In the genomic region with DNA sequence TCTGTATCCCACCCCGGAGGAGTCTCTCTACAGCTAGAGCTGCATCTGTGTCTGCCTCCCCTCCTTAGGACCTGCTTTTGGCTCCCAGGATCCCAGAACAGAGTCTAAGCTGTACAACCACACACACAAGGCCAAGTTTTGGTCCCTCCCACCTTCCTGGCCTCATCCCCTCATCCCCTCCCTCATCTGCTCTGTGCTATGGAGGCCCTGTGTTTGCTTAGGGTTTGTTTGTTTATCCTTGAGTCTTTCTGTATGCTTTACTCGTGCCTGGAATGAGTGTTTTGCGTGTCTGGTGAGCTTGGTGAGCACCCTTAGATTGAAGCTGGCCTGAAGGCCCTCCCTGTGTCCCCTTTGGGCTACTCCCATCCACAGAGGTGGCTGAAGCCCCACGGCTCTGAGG, we compare ENCODE assay signal across 29 mouse cellular contexts. TPM values are rescaled to one million over a fixed set of nuclear protein-coding genes. Genes with fewer than 3 reads are reported as not detected.
DNase-seq lines count a peak whose midpoint lies in the region; ATAC-seq and TF ChIP-seq lines count a peak whose summit lies in the region.
"Had no signal": no experiment of that assay in that cellular context is flagged by ENCODE, and none has a peak within 500 bp of the region (broad histone marks: within the 10 kb centered on the region; RNA-seq: fewer than 3 reads in every experiment).

No protein-coding gene starts in this region.

- H3K27me3 ChIP-seq in lung, embryonic 14.5 days (ENCODE audit: insufficient read depth, low read length): peaks cover 19% of the 10 kb centered on the region
- peaks cover 26% of the 10 kb centered on the region for H3K27me3 ChIP-seq in embryonic facial prominence, embryonic 15.5 days
- peaks cover 10% of the 10 kb centered on the region; the same call in 1 of the 2 replicates for H3K27me3 ChIP-seq in intestine, embryonic 16.5 days (replicated peaks; ENCODE audit: control insufficient read depth, insufficient read depth, low read length)
- no peaks in the 10 kb centered on the region for H3K27me3 ChIP-seq in stomach, embryonic 14.5 days (ENCODE audit: control insufficient read depth, insufficient read depth, low read length)

- H3K4me2 ChIP-seq in lung, embryonic 14.5 days: no peak overlapping the region
- H3K4me2 ChIP-seq in embryonic facial prominence, embryonic 15.5 days (replicated peaks): no peak overlapping the region
- H3K4me2 ChIP-seq in intestine, embryonic 16.5 days (ENCODE audit: low read depth, low read length): no peak overlapping the region
- H3K4me2 ChIP-seq in stomach, embryonic 14.5 days (replicated peaks; ENCODE audit: low read depth, low read length): no peak overlapping the region
- H3K4me2 ChIP-seq: heart, embryonic 12.5 days; hindbrain, embryonic 13.5 days; liver, embryonic 13.5 days had no signal

- no peak overlapping the region for H3K4me3 ChIP-seq in lung, embryonic 14.5 days (ENCODE audit: low read depth, low read length)
- H3K4me3 ChIP-seq in lung, adult 2 months (replicated peaks; ENCODE audit: extremely low read depth, low read depth, low read length): no peak overlapping the region
- no peak overlapping the region for H3K4me3 ChIP-seq in embryonic facial prominence, embryonic 15.5 days (replicated peaks)
- no peak overlapping the region for H3K4me3 ChIP-seq in intestine, embryonic 16.5 days (ENCODE audit: low read length)
- H3K4me3 ChIP-seq in stomach, embryonic 14.5 days (ENCODE audit: low read depth, low read length): no peak overlapping the region
- H3K4me3 ChIP-seq: heart, adult 2 months; heart, embryonic 12.5 days; hindbrain, embryonic 13.5 days; liver, embryonic 13.5 days; megakaryocyte, embryonic 14.5 days had no signal

- no peak for TF ChIP-seq POLR2A in lung, adult 2 months (IDR thresholded peaks at IDR 0.05; ENCODE audit: borderline replicate concordance, extremely low read depth, low read depth, low read length)

- 0 out of 2 replicates have a peak overlapping the region, but pooled peaks have one; percentile 52 for H3K27ac ChIP-seq in lung, embryonic 14.5 days (ENCODE audit: low read depth)
- H3K27ac ChIP-seq in embryonic facial prominence, embryonic 15.5 days (replicated peaks): no peak overlapping the region
- H3K27ac ChIP-seq in intestine, embryonic 16.5 days (ENCODE audit: low read length): no peak overlapping the region
- H3K27ac ChIP-seq in stomach, embryonic 14.5 days (ENCODE audit: low read length): no peak overlapping the region
- H3K27ac ChIP-seq: heart, adult 2 months; hindbrain, embryonic 13.5 days; kidney, postnatal 0 days; liver, embryonic 13.5 days had no signal

- peak; percentile 35; the same call in 1 of the 2 replicates for ATAC-seq in lung, embryonic 14.5 days (ENCODE audit: insufficient read depth)
- 0 out of 2 replicates have a peak, but pooled peaks have one; percentile 36 for ATAC-seq in embryonic facial prominence, embryonic 15.5 days (ENCODE audit: insufficient number of reproducible peaks, low FRiP score, low TSS enrichment, low read depth)
- peak; percentile 59 for ATAC-seq in intestine, embryonic 16.5 days
- peak; percentile 54; the same call in 1 of the 2 replicates for ATAC-seq in stomach, embryonic 14.5 days (ENCODE audit: insufficient number of reproducible peaks, insufficient read depth, low FRiP score, low read depth)
- ATAC-seq: CD4-positive, CD25-positive, alpha-beta regulatory T cell, adult 4 months; forebrain, embryonic 14.5 days had no signal

- H3K9me3 ChIP-seq in lung, embryonic 14.5 days (ENCODE audit: low read depth, low read length): no peaks in the 10 kb centered on the region
- no peaks in the 10 kb centered on the region for H3K9me3 ChIP-seq in embryonic facial prominence, embryonic 15.5 days (replicated peaks)
- H3K9me3 ChIP-seq in intestine, embryonic 16.5 days (ENCODE audit: control insufficient read depth, low read length): no peaks in the 10 kb centered on the region
- H3K9me3 ChIP-seq in stomach, embryonic 14.5 days (ENCODE audit: control insufficient read depth, low read depth, low read length): no peaks in the 10 kb centered on the region
- H3K9me3 ChIP-seq: heart, embryonic 12.5 days; hindbrain, embryonic 13.5 days; liver, embryonic 13.5 days; megakaryocyte, embryonic 14.5 days had no signal

- H3K4me1 ChIP-seq in lung, embryonic 14.5 days (ENCODE audit: insufficient read depth): peaks cover 15% of the 10 kb centered on the region
- no peaks in the 10 kb centered on the region; the same call in 1 of the 2 replicates for H3K4me1 ChIP-seq in lung, adult 2 months (ENCODE audit: control insufficient read depth, insufficient read depth, low read length)
- peaks cover 18% of the 10 kb centered on the region for H3K4me1 ChIP-seq in embryonic facial prominence, embryonic 15.5 days
- H3K4me1 ChIP-seq in intestine, embryonic 16.5 days (ENCODE audit: control insufficient read depth, insufficient read depth, low read length): peaks cover 14% of the 10 kb centered on the region
- peaks cover 5% of the 10 kb centered on the region; the same call in 1 of the 2 replicates for H3K4me1 ChIP-seq in stomach, embryonic 14.5 days (ENCODE audit: control insufficient read depth, insufficient read depth, low read length)

- WGBS in lung, embryonic 14.5 days: 38% methylated on average over 4 of the region's 4 CpGs
- 51% methylated on average over 4 of the region's 4 CpGs for WGBS in lung, adult 2 months
- WGBS in embryonic facial prominence, embryonic 15.5 days: 56% methylated on average over 4 of the region's 4 CpGs
- 39% methylated on average over 4 of the region's 4 CpGs for WGBS in intestine, embryonic 16.5 days
- WGBS in stomach, embryonic 14.5 days: 42% methylated on average over 4 of the region's 4 CpGs

- H3K9ac ChIP-seq in lung, embryonic 14.5 days: no peak overlapping the region
- no peak overlapping the region for H3K9ac ChIP-seq in embryonic facial prominence, embryonic 15.5 days
- 0 out of 2 replicates have a peak overlapping the region, but pooled peaks have one; percentile 20 for H3K9ac ChIP-seq in intestine, embryonic 16.5 days (ENCODE audit: low read depth, low read length)
- no peak overlapping the region for H3K9ac ChIP-seq in stomach, embryonic 14.5 days (replicated peaks; ENCODE audit: low read depth, low read length)
- H3K9ac ChIP-seq: heart, embryonic 12.5 days; hindbrain, embryonic 13.5 days; liver, embryonic 13.5 days had no signal

- no peaks in the 10 kb centered on the region for H3K36me3 ChIP-seq in lung, embryonic 14.5 days (ENCODE audit: insufficient read depth)
- H3K36me3 ChIP-seq in embryonic facial prominence, embryonic 15.5 days: no peaks in the 10 kb centered on the region
- H3K36me3 ChIP-seq in intestine, embryonic 16.5 days (ENCODE audit: control insufficient read depth, insufficient read depth, low read length): no peaks in the 10 kb centered on the region
- H3K36me3 ChIP-seq in stomach, embryonic 14.5 days (ENCODE audit: control insufficient read depth, insufficient read depth, low read length): no peaks in the 10 kb centered on the region
- H3K36me3 ChIP-seq: heart, embryonic 12.5 days; hindbrain, embryonic 13.5 days; liver, embryonic 13.5 days had no signal

- DNase-seq in lung, embryonic 14.5 days: peak; percentile 41
- no peak for DNase-seq in lung, adult 2 months
- DNase-seq in gastrocnemius, adult 8-10 months (ENCODE audit: low spot score in 2 of 2): no peak
- no peak for DNase-seq in kidney, adult 18-20 months
- DNase-seq: adrenal gland, postnatal 14 days; cerebellum, adult 11 months; cerebellum, adult 9-11 months; gastrocnemius, postnatal 36 days; heart, adult 2 months; heart, postnatal 4 days; kidney, adult 8-10 months; kidney, postnatal 4 days; layer of hippocampus, postnatal 36 days; left cerebral cortex, postnatal 4 days; liver, embryonic 13.5 days; midbrain, embryonic 14.5 days; thymus, adult 18-20 months; thymus, postnatal 25 days had no signal

- no peak for TF ChIP-seq CTCF in lung, embryonic 14.5 days (IDR thresholded peaks at IDR 0.05; ENCODE audit: low read depth)
- no peak for TF ChIP-seq CTCF in lung, adult 2 months (IDR thresholded peaks at IDR 0.05; ENCODE audit: insufficient read depth, low read length)

RNA-seq across cellular contexts. Expression of gene Kdelr1, which starts 13.6 kb away (rescaled TPM):
- 107 and 108 TPM in 2 replicates for polyA plus RNA-seq in lung, embryonic 14.5 days (2014; fragmentation: Nextera tagmentation; extraction: Ambion mirVana)
- 178 and 208 TPM in 2 replicates for polyA plus RNA-seq in lung, adult 2 months (2012; rRNA removed)
- 83.7 and 98.4 TPM in 2 replicates for polyA plus RNA-seq in embryonic facial prominence, embryonic 15.5 days (2015; fragmentation: Nextera tagmentation; extraction: Ambion mirVana)
- polyA plus RNA-seq in intestine, embryonic 16.5 days (2015; fragmentation: Nextera tagmentation; extraction: Ambion mirVana): 90.6 and 94.9 TPM in 2 replicates
- polyA plus RNA-seq in stomach, embryonic 14.5 days (2014; fragmentation: Nextera tagmentation; extraction: Ambion mirVana): 150 and 157 TPM in 2 replicates
- 10 to 100 TPM; 68.0 to 73.7 (median 70.1) TPM for total RNA-seq in gastrocnemius, adult 8-10 months (2022)

RNA-seq across cellular contexts. Expression of gene Grin2d, which starts 19.2 kb away (rescaled TPM):
- 0.41 and 0.43 TPM in 2 replicates for polyA plus RNA-seq in lung, embryonic 14.5 days (2014; fragmentation: Nextera tagmentation; extraction: Ambion mirVana)
- polyA plus RNA-seq in lung, adult 2 months (2012; rRNA removed): 2.5 and 3.5 TPM in 2 replicates
- 0.67 and 0.79 TPM in 2 replicates for polyA plus RNA-seq in embryonic facial prominence, embryonic 15.5 days (2015; fragmentation: Nextera tagmentation; extraction: Ambion mirVana)
- polyA plus RNA-seq in intestine, embryonic 16.5 days (2015; fragmentation: Nextera tagmentation; extraction: Ambion mirVana): 0.31 and 0.39 TPM in 2 replicates
- polyA plus RNA-seq in stomach, embryonic 14.5 days (2014; fragmentation: Nextera tagmentation; extraction: Ambion mirVana): 0.29 and 0.48 TPM in 2 replicates
- total RNA-seq in gastrocnemius, adult 8-10 months (2022): under 1 TPM in 2 of 4 experiments, not detected in 2; 0.07 to 0.11 TPM

RNA-seq across cellular contexts. Expression of gene Grwd1, which starts 28.3 kb away (rescaled TPM):
- 85.4 and 95.3 TPM in 2 replicates for polyA plus RNA-seq in lung, embryonic 14.5 days (2014; fragmentation: Nextera tagmentation; extraction: Ambion mirVana)
- 7.9 and 11.8 TPM in 2 replicates for polyA plus RNA-seq in lung, adult 2 months (2012; rRNA removed)
- polyA plus RNA-seq in embryonic facial prominence, embryonic 15.5 days (2015; fragmentation: Nextera tagmentation; extraction: Ambion mirVana): 57.3 and 58.0 TPM in 2 replicates
- polyA plus RNA-seq in intestine, embryonic 16.5 days (2015; fragmentation: Nextera tagmentation; extraction: Ambion mirVana): 57.0 and 63.0 TPM in 2 replicates
- polyA plus RNA-seq in stomach, embryonic 14.5 days (2014; fragmentation: Nextera tagmentation; extraction: Ambion mirVana): 62.7 and 69.6 TPM in 2 replicates
- 10 to 100 TPM; 15.5 to 17.3 (median 16.1) TPM for total RNA-seq in gastrocnemius, adult 8-10 months (2022)

RNA-seq across cellular contexts. Expression of gene Kcnj14, which starts 34.4 kb away (rescaled TPM):
- polyA plus RNA-seq in lung, embryonic 14.5 days (2014; fragmentation: Nextera tagmentation; extraction: Ambion mirVana): 0.67 and 1.1 TPM in 2 replicates
- 0.43 and 0.49 TPM in 2 replicates for polyA plus RNA-seq in lung, adult 2 months (2012; rRNA removed)
- 1.4 and 1.7 TPM in 2 replicates for polyA plus RNA-seq in embryonic facial prominence, embryonic 15.5 days (2015; fragmentation: Nextera tagmentation; extraction: Ambion mirVana)
- polyA plus RNA-seq in intestine, embryonic 16.5 days (2015; fragmentation: Nextera tagmentation; extraction: Ambion mirVana): 0.65 and 0.78 TPM in 2 replicates
- 1.3 and 1.4 TPM in 2 replicates for polyA plus RNA-seq in stomach, embryonic 14.5 days (2014; fragmentation: Nextera tagmentation; extraction: Ambion mirVana)
- under 1 TPM in 2 of 4 experiments, not detected in 2; 0.11 to 0.29 TPM for total RNA-seq in gastrocnemius, adult 8-10 months (2022)
- total RNA-seq: common myeloid progenitor, adult 5-6 weeks had no signal
- polyA plus RNA-seq: CD4-positive, CD25-positive, alpha-beta regulatory T cell, adult 4 months had no signal

RNA-seq across cellular contexts. Expression of gene Syngr4, which starts 37.5 kb away (rescaled TPM):
- 1.0 and 1.4 TPM in 2 replicates for polyA plus RNA-seq in lung, embryonic 14.5 days (2014; fragmentation: Nextera tagmentation; extraction: Ambion mirVana)
- polyA plus RNA-seq in lung, adult 2 months (2012; rRNA removed): not detected in 2 replicates
- 0.40 and 0.77 TPM in 2 replicates for polyA plus RNA-seq in embryonic facial prominence, embryonic 15.5 days (2015; fragmentation: Nextera tagmentation; extraction: Ambion mirVana)
- polyA plus RNA-seq in intestine, embryonic 16.5 days (2015; fragmentation: Nextera tagmentation; extraction: Ambion mirVana): 0.62 and 0.98 TPM in 2 replicates
- 0.45 and 0.65 TPM in 2 replicates for polyA plus RNA-seq in stomach, embryonic 14.5 days (2014; fragmentation: Nextera tagmentation; extraction: Ambion mirVana)
- not detected for total RNA-seq in gastrocnemius, adult 8-10 months (2022)
- total RNA-seq: gastrocnemius, adult 18-20 months; gastrocnemius, postnatal 36 days; heart, adult 2 months; layer of hippocampus, postnatal 36 days had no signal
- polyA plus RNA-seq: CD4-positive, CD25-positive, alpha-beta regulatory T cell, adult 4 months; midbrain, embryonic 14.5 days had no signal
